Mouse (Mus musculus): ENCODE data around the gene Adam33. TPM values are rescaled to one million over a fixed set of nuclear protein-coding genes. Genes with fewer than 3 reads are reported as not detected.
A peak's percentile ranks its signal among the peaks of the same experiment; 100 is the strongest.
"Not testable (repeated sequence)": the region's sequence is repeated elsewhere in the genome, so short reads cannot be mapped to it uniquely, and the experiment has no call there.

Adam33 gene
- total RNA-seq (2014; fragmentation: Nextera tagmentation), result not detected in 2 replicates
- total RNA-seq (2017), result 0.06 and 0.27 TPM in 2 replicates
- polyA plus RNA-seq (2012), result not detected in 2 replicates

DNA sequence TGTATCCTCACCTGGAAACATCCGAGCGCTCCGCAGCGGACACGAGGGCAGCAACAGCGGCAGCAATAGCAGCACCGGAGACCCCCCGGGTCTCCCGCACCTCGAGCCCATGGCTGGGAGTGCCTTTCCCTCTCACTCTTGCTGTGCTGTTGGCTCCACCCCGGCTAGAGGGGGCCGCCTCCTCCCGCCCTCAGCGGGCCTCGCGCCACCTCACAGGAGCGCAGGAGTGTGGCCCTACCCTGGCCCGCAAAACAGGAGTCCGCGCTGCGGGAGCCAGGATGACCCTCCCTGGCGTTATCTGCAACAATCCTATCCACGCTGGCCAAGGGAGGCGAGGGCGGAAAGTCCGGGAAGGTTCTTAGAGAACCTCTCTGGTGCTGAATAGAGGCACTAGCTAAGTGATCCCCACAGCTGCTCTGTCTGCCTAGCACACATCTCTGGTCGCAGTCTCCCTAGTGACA, at the start of gene Adam33:
Gene Adam33 (minus strand): TSS at position 411 of the 461 bp plus-strand sequence.
- Histone ChIP-seq H3K4me1 (ENCODE audit: insufficient read depth, low read depth, low read length) (peaks cover 3% of the 10 kb centered on the region; the same call in 1 of the 2 replicates), H3K4me3 (ENCODE audit: low read depth, low read length) (no peak within 1 kb of the TSS), H3K27me3 (ENCODE audit: insufficient read depth, low read length) (peaks cover 48% of the 10 kb centered on the region), H3K9me3 (replicated peaks) (no peaks in the 10 kb centered on the region), H3K36me3 (replicated peaks) (no peaks in the 10 kb centered on the region)
- no peak for DNase-seq (ENCODE audit: low spot score)
- TF ChIP-seq POLR2AphosphoS5 (IDR thresholded peaks at IDR 0.05; ENCODE audit: insufficient replicate concordance, low read depth, low read length), result no peak
- no peak for TF ChIP-seq GATA2 (IDR thresholded peaks at IDR 0.05; ENCODE audit: borderline replicate concordance, low read depth, low read length)
- no peak for TF ChIP-seq TAL1 (conservative IDR thresholded peaks at IDR 0.05; ENCODE audit: low read depth, low read length)
- no peak for TF ChIP-seq GATA1 (IDR thresholded peaks at IDR 0.05; ENCODE audit: borderline replicate concordance, low read length)
- TF ChIP-seq CTCF (IDR thresholded peaks at IDR 0.05; ENCODE audit: low read depth, low read length), result no peak
- ATAC-seq (ENCODE audit: extremely low read depth, insufficient number of reproducible peaks, low FRiP score, poor library complexity, severe bottlenecking), result no peak

DNA sequence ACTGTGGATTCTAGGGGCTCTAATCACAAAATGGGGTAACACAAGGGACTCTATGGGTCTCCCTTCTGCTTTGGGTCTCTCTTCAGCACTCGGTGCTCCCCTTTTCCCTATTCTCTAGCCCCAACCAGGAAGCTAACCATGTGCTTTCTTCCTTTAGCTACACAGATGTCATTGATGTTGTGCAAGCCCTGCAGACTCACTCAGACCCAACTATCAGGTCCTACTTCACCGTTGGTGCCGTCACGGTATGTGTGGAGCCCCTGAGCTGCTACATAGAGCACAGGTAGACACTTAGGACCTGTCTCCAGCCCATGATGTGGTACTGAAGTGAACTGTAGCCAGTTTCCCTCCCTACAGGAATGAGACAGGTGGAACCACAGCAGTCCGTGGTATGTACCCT, 42.4 kb upstream of the Adam33 start:
- Histone ChIP-seq H3K36me3 (replicated peaks) (no peaks in the 10 kb centered on the region), H3K4me1 (ENCODE audit: insufficient read depth, low read depth, low read length) (no peaks in the 10 kb centered on the region), H3K27me3 (ENCODE audit: insufficient read depth, low read length) (peaks cover 51% of the 10 kb centered on the region), H3K4me3 (ENCODE audit: low read depth, low read length) (no peak overlapping the region), H3K9me3 (replicated peaks) (no peaks in the 10 kb centered on the region)
- no peak for TF ChIP-seq GATA2 (IDR thresholded peaks at IDR 0.05; ENCODE audit: borderline replicate concordance, low read depth, low read length)
- no peak for TF ChIP-seq GATA1 (IDR thresholded peaks at IDR 0.05; ENCODE audit: borderline replicate concordance, low read length)
- TF ChIP-seq POLR2AphosphoS5 (IDR thresholded peaks at IDR 0.05; ENCODE audit: insufficient replicate concordance, low read depth, low read length), result no peak
- no peak for TF ChIP-seq CTCF (IDR thresholded peaks at IDR 0.05; ENCODE audit: low read depth, low read length)
- TF ChIP-seq TAL1 (conservative IDR thresholded peaks at IDR 0.05; ENCODE audit: low read depth, low read length), result no peak
- ATAC-seq (ENCODE audit: extremely low read depth, insufficient number of reproducible peaks, low FRiP score, poor library complexity, severe bottlenecking) (no peak), DNase-seq (ENCODE audit: low spot score) (no peak)

GRCm38 (mm10) chr2:131105061-131105460, 41.4 kb upstream of the Adam33 start:
- H3K4me3 ChIP-seq (ENCODE audit: low read depth, low read length); DNase-seq (ENCODE audit: low spot score); H3K36me3 ChIP-seq (replicated peaks); H3K9me3 ChIP-seq (replicated peaks); ATAC-seq (ENCODE audit: extremely low read depth, insufficient number of reproducible peaks, low FRiP score, poor library complexity, severe bottlenecking); H3K4me1 ChIP-seq (ENCODE audit: insufficient read depth, low read depth, low read length): not testable (repeated sequence)
- H3K27me3 ChIP-seq (ENCODE audit: insufficient read depth, low read length), result peaks cover 43% of the 10 kb centered on the region

DNA sequence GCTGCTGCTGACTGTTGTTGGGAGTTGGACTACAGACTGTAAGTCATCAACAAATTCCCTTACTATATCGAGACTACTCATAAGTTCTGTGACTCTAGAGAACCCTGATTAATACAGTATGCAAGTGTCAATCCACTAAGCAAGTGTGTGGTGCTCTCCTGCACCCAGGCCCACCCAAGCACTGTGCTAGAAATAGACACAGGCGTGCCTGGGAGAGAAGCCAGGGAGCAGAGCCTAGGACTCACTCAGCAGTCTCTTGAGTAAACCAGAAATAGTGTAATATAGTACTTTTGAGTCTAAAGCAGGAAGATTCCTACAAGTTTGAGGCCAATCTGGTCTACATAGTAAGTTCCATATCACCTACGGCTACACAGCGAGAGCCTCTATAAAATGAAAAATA, 40.4 kb upstream of the Adam33 start:
- Histone ChIP-seq H3K9me3 (replicated peaks) (no peaks in the 10 kb centered on the region), H3K4me3 (ENCODE audit: low read depth, low read length) (no peak overlapping the region), H3K36me3 (replicated peaks) (no peaks in the 10 kb centered on the region), H3K27me3 (ENCODE audit: insufficient read depth, low read length) (peaks cover 41% of the 10 kb centered on the region), H3K4me1 (ENCODE audit: insufficient read depth, low read depth, low read length) (no peaks in the 10 kb centered on the region)
- no peak for ATAC-seq (ENCODE audit: extremely low read depth, insufficient number of reproducible peaks, low FRiP score, poor library complexity, severe bottlenecking)
- TF ChIP-seq TAL1 (conservative IDR thresholded peaks at IDR 0.05; ENCODE audit: low read depth, low read length) (no peak), POLR2AphosphoS5 (IDR thresholded peaks at IDR 0.05; ENCODE audit: insufficient replicate concordance, low read depth, low read length) (no peak), GATA2 (IDR thresholded peaks at IDR 0.05; ENCODE audit: borderline replicate concordance, low read depth, low read length) (no peak)
- no peak for DNase-seq (ENCODE audit: low spot score)

- ATAC-seq (ENCODE audit: extremely low read depth, insufficient number of reproducible peaks, low FRiP score, poor library complexity, severe bottlenecking) (no peak), DNase-seq (ENCODE audit: low spot score) (no peak)
- peaks cover 7% of the 10 kb centered on the region for H3K4me1 ChIP-seq (ENCODE audit: insufficient read depth, low read depth, low read length)
- H3K36me3 ChIP-seq (replicated peaks), result no peaks in the 10 kb centered on the region
- H3K9me3 ChIP-seq (replicated peaks), result no peaks in the 10 kb centered on the region
- no peak overlapping the region for H3K4me3 ChIP-seq (ENCODE audit: low read depth, low read length)
- H3K27me3 ChIP-seq (ENCODE audit: insufficient read depth, low read length), result peaks cover 29% of the 10 kb centered on the region
- no peak for TF ChIP-seq GATA1 (IDR thresholded peaks at IDR 0.05; ENCODE audit: borderline replicate concordance, low read length)
- TF ChIP-seq CTCF (IDR thresholded peaks at IDR 0.05; ENCODE audit: low read depth, low read length), result no peak
Measured at GRCm38 (mm10) chr2:131101530-131101929, 37.9 kb upstream of the Adam33 start.

DNA sequence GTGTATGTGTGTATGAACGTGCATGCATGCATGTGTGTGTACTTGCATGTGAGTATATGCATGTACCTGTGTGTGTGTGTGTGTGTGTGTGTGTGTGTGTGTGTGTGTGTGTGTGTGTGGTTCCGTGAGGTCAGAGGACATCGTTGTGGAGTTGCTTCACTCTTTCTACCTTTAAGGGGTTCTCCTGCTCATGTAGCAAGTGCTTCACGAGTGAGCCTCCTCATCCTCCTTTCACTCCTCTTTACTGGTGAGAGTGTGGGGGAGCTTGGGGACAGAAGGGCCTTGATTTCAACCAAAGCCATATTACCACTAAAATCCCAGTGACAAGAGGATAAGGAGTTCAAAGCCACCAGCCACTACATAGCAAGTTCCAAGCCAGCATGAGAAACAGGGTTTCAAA, 33.5 kb upstream of the Adam33 start:
- Histone ChIP-seq H3K4me1 (ENCODE audit: insufficient read depth, low read depth, low read length) (peaks cover 20% of the 10 kb centered on the region), H3K9me3 (replicated peaks) (no peaks in the 10 kb centered on the region), H3K27me3 (ENCODE audit: insufficient read depth, low read length) (peaks cover 8% of the 10 kb centered on the region), H3K4me3 (ENCODE audit: low read depth, low read length) (peak overlapping the region; percentile 20; the same call in 1 of the 2 replicates), H3K36me3 (replicated peaks) (no peaks in the 10 kb centered on the region)
- TF ChIP-seq GATA2 (IDR thresholded peaks at IDR 0.05; ENCODE audit: borderline replicate concordance, low read depth, low read length) (no peak), GATA1 (IDR thresholded peaks at IDR 0.05; ENCODE audit: borderline replicate concordance, low read length) (no peak), POLR2AphosphoS5 (IDR thresholded peaks at IDR 0.05; ENCODE audit: insufficient replicate concordance, low read depth, low read length) (no peak), CTCF (IDR thresholded peaks at IDR 0.05; ENCODE audit: low read depth, low read length) (no peak), TAL1 (conservative IDR thresholded peaks at IDR 0.05; ENCODE audit: low read depth, low read length) (no peak)
- no peak for ATAC-seq (ENCODE audit: extremely low read depth, insufficient number of reproducible peaks, low FRiP score, poor library complexity, severe bottlenecking)
- no peak for DNase-seq (ENCODE audit: low spot score)
